Mouse (Mus musculus) testis, adult 2 months (tissue): ENCODE measurements around the gene C1qtnf6.

Experiments
- CTCF ChIP-seq: fragments of 200-500 bp; IDR thresholded peaks from 2 replicates; pipeline ENCODE4 v1.5.1; 2012; ENCODE audit warnings: low read depth, mild to moderate bottlenecking, inconsistent platforms, low read length, moderate library complexity; ENCODE audit not compliant: control insufficient read depth, insufficient read depth, insufficient replicate concordance
- POLR2A ChIP-seq: fragments of 200-500 bp; IDR thresholded peaks from 2 replicates; pipeline ENCODE4 v1.6.1; 2012; ENCODE audit warnings: low read depth, mild to moderate bottlenecking, inconsistent platforms, low read length, moderate library complexity; ENCODE audit not compliant: control insufficient read depth

DNA sequence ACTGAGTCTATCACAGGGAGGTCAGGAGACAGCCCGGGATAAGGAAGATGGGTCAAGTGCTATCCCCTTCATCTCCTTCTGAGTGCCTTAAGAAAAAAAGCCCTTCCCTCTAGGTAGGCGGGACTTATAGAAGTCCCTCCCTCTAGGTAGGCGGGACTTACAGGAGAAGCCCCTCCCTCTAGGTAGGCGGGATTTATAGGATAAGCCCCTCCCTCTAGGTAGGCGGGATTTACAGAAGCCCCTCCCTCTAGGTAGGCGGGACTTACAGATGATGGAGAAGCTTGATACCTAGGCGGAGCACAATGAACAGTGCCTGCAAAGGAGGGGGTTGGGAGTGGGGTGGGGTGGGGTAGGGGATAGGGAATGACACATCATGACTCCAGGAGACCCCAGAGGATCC lies 51.1 kb downstream of the C1qtnf6 start:
- TF ChIP-seq POLR2A (no peak), CTCF (no peak)
